Mouse (Mus musculus) frontal cortex, postnatal 25 days (tissue): Measurements from ENCODE around the gene Nbr1.
"Not testable (repeated sequence)": the region's sequence is repeated elsewhere in the genome, so short reads cannot be mapped to it uniquely, and the experiment has no call there.

Experiments
- DNase-seq, 2 experiments: peaks; one replicate each; pipeline ENCODE4 v3.0.0; 2022; ENCODE audit warnings: low spot score in 2 of 2

Gene Nbr1

DNA sequence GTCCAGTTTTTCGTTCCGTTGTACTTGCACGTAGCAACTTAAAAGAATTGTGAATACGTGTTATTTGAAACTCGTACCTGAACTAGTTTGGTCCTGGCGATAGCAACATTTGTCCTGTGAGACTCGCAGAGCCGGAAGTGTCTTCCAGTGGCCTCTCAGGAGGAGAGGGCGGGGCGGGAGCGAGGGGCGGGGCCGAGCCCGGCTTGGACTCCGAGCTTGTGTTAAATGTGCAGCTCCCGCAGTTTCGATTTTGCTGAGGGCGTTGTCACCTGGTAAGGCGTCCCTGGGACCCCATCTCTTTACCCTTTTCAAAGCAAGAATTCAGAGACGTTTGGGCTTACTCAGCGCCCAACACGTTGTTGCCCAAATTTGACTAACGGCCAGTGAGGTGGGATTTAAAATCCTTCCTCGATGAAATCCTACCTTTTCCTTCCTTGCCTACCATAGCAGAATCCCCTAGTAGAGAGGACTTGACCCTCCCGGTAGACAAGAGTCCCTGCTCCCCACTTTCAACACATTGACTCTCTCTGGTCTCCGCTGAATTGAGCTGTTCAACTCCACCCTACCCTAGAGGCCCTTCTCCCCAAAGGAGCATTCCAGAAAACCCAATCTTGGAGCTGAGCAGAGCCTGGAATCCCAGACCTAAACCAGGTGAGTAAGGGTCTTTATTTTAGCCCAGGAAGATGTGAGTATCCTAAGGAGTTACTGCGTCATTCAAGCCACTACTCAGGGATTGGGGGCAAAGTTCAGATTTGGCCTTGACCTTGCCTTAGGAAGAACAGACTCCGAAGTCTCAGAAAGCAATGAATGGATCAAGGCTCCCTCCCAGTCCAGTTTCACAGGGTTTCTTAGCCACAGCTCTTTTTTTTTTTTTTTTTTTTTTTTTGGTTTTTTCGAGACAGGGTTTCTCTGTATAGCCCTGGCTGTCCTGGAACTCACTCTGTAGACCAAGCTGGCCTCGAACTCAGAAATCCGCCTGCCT, 30.4 kb downstream of the Nbr1 start, which contains the start of gene Tmem106a:
Gene Tmem106a (plus strand): TSS at position 189 of the 982 bp plus-strand sequence.
- DNase-seq = no peak

- DNase-seq = no peak
These were observed 31.3 kb downstream of the Nbr1 start for GRCm38 (mm10) chr11:101583205-101583604.

DNA sequence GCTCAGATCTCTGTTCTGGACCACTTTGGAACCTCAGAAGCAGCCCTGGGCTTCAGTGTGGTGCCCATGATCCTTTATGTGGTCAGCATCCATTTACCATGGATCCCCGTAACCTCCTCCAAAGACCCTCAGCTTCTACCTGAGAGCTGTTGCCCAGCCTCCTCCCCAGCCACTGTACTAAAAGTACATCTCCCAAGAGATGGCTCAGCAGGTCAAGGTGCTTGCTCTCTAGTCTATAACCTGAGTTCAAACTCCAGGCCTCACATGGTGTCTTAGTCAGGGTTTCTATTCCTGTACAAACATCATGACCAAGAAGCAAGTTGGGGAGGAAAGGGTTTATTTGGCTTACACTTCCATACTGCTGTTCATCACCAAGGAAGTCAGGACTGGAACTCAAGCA, 33.1 kb downstream of the Nbr1 start:
- not testable (repeated sequence) for DNase-seq

- DNase-seq = no peak
These were observed 33.9 kb downstream of the Nbr1 start for GRCm38 (mm10) chr11:101585805-101586204.

DNA sequence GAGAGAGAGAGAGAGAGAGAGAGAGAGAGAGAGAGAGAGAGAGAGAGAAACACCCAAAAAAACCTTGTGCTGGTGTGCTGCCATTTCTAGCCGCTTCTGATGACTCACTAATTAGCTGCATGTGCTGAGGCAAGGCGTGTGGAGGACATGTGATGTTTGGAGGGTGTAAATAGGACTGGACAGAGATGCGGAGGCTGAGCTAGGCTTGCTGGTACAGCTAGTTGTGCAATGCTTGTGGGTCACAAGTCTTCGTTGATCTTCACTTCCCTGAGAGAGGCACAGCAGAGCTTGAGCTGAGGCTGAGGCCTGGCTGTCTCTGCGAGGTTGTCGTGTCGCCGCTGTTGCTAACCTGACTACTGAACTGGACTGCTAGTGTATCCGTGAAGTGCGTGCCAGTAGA, 35.7 kb downstream of the Nbr1 start:
- no peak for DNase-seq

DNA sequence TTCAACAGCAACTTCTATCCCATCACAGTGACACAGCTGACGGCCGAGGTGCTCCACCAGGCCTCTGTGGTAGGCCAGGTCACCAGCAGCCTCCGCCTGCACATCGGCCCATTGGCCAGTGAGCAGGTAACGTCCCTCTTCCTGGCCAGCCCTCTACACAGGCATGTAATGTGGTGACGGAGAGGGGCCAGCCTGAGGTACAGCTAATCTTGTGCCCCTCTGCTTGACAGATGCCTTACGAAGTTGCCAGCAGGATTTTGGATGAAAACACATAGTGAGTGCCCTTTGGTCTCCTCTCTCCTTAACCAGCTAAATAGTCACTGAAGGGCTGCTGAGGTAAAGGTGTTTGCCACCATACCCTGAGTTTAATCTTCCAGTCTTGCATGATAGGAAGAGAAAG, 36.9 kb downstream of the Nbr1 start:
- no peak for DNase-seq

- DNase-seq = no peak
These were observed 37.5 kb downstream of the Nbr1 start for GRCm38 (mm10) chr11:101589444-101589843.

GRCm38 (mm10) chr11:101589989-101590624, 38.2 kb downstream of the Nbr1 start:
- DNase-seq = no peak

- DNase-seq = no peak
These were observed 47.2 kb downstream of the Nbr1 start, which contains the start of gene Gm11634 for GRCm38 (mm10) chr11:101599156-101599555. Gm11634 (minus strand) TSS chr11:101599256.

DNA sequence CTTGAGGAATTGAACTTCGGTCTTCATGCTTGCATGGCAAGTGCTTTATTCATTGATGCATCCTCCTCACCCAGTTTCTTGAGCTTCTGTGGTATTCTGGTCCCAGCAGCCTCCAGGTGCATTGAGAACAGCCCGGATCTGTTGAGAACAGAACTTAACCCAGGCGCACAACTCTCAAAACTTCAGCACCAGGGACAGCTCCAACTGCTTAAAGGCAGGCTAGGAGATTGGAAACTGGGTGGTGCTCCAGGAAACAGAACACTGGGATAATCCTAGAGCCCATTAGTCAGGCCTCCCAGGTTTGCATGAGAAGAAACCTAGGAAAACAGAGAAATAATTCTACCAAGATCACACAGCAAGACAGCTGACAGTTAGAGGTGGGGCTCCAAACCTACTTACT, 50.5 kb downstream of the Nbr1 start:
- no peak for DNase-seq

- no peak for DNase-seq
These were observed 52.2 kb downstream of the Nbr1 start for GRCm38 (mm10) chr11:101604116-101604515.

GRCm38 (mm10) chr11:101604531-101605453, 52.8 kb downstream of the Nbr1 start:
- DNase-seq = not testable (repeated sequence)

- not testable (repeated sequence) for DNase-seq
These were observed 55.2 kb downstream of the Nbr1 start for GRCm38 (mm10) chr11:101607134-101607533.

DNA sequence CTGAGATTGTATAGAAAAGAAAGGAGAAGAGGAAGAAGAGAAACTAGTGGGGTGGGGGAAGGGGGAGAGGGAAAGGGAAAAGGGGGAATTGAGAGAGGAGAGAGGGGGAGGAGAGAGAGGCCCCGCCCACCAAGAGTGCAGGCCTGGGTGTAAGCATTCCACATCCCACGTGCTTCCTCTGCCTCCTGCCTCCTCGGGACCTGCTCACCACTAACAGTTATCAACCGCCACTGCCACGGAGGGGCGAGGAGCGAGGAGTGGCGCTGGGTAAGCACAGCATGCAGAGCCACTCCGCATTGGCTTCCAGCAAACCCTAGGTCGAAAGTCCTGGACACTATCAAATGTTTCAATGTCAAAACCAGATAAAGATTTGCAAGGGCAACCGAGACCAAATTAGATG, 58.5 kb downstream of the Nbr1 start:
- DNase-seq = no peak

- no peak for DNase-seq
These were observed 61.6 kb downstream of the Nbr1 start for GRCm38 (mm10) chr11:101613596-101613995.

DNA sequence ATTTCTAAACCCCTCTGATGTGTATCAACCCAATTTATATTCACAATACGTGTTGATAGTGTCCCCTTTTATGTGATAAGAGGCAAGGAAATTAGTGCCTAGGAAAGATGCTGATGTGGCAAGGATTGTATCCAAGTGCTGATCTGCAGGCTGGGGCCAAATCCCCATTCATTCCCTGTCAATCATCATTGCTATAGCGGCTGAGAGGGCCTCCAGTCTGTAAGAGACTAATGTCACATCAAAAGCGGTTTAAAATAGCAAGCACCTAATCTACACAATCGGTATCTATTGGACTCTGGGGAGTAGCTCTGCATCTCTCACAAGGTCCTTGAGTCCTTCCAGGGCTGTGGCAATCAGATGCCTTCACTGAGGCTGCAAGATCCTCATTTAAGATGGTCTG, 62.2 kb downstream of the Nbr1 start:
- DNase-seq = no peak

GRCm38 (mm10) chr11:101615380-101615779, 63.4 kb downstream of the Nbr1 start:
- DNase-seq = no peak

- no peak for DNase-seq
These were observed 64.2 kb downstream of the Nbr1 start for GRCm38 (mm10) chr11:101616104-101616503.

DNA sequence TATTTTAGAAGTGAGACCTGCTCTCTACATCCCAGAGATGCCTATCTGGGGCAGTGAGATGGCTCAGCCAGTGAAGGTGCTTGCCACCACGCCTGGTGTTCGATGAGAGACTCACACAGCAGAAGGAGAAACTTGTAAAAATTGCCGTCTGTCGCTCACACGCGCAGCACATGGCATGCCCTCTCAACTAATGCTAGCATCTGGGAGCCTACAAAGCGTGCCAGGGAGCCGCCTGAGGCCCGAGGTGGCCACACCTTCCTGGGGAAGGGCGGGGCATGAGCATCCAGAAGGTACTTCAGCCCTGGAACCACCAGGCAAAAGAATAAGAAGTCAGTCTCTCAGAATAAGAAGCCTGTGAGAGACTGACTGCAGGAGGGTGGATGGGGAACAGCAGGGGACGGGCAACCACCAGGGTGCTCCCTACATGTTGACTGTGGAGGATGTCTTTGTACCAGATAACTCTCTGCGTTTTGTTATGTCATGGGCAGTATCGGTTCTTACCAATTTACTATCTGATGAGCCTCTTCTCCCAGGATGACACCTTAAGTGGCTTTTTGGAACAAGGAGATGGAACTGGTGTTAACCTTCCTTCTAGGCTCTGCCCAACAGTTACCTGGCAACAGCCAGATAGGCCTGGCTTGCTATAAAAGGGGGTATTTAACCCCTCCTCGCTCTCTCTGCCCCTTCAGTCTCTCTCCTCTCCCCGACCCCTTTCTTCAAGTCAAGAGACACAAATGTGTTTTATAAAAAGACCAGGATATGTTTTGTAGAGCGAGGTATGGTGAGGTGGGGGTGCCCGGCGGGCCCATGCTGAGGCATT, 65.2 kb downstream of the Nbr1 start:
- no peak for DNase-seq

DNA sequence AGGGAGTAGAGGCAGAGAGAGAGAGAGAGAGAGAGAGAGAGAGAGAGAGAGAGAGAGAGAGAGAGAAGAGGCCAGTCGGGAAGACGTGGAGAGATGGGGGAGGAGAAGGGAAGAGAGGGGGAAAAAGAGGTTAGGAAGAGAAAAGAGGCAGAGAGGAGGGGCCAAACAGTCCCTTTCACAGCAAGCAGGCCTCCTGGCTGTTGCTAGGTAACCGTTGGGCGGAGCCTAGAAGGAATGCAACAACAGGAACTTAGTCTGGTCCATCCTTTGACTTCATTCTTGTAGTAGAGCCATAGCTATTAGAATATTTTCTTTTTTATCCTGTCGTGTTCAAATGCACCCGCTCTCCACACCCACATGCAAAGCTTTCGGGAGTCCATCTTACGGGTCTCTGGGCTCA, 65.9 kb downstream of the Nbr1 start:
- DNase-seq = no peak

DNA sequence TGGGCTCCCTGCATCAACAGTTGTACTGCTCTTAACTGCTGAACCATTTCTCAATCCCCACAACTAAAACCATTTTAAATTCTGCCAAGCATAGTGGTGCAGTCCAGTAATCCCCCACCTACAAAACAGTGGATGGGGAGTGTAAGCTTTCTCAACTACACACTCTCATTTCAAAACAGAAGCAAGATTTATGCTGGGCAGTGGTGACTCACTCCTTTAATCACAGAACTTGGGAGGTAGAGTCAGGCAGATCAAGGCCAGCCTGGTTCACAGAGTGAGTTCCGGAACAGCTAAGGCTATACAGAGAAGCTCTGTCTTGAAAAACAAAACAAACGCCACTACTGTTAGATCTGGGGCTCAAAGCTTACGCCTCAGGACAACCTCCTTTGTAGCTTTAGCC, 66.6 kb downstream of the Nbr1 start:
- no peak for DNase-seq
